Mouse (Mus musculus) T-cell, adult 2 months (primary cell): ENCODE measurements around the gene Slc35d2.
"Not testable (repeated sequence)": the region's sequence is repeated elsewhere in the genome, so short reads cannot be mapped to it uniquely, and the experiment has no call there.

Experiments used
- DNase-seq: peaks from one replicate; pipeline ENCODE4 v3.0.0; 2022; ENCODE audit warnings: low spot score

Gene Slc35d2

GRCm38 (mm10) chr13:64052281-64052680 lies 76.9 kb downstream of the Slc35d2 start:
- DNase-seq, result not testable (repeated sequence)

- no peak for DNase-seq
These were observed 78.3 kb downstream of the Slc35d2 start for GRCm38 (mm10) chr13:64050895-64051294.

DNA sequence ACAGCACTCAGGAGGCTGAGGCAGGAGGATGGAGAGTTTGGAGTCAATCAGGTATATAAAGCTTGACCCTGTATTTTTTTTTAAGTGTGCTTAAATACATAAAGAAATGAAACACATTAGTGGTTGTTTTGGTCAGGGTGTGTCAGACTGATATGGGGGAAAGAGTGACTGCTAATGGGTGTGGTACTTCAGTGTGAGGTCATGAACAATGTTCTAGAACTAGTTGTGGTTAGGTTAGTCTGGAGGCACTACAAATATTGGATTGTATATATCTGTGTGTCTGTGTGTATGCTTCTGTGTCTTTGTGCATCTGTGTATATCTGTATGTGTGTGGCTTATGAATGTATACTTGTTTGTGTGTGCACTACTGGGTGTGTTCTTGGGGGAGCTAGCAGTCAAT lies 79.6 kb downstream of the Slc35d2 start:
- DNase-seq, result no peak

- no peak for DNase-seq
These were observed 80.7 kb downstream of the Slc35d2 start for GRCm38 (mm10) chr13:64048467-64048866.
